Mouse (Mus musculus) lung, postnatal 4 days (tissue): ENCODE data around the gene Prps1l3.
"Not testable (repeated sequence)": the region's sequence is repeated elsewhere in the genome, so short reads cannot be mapped to it uniquely, and the experiment has no call there.

Source experiments
- DNase-seq, 2 experiments: peaks; one replicate each; pipeline ENCODE4 v3.0.0; 2021

Prps1l3 gene

GRCm38 (mm10) chr12:57230192-57230706 is at the start of gene Prps1l3, which contains the start of gene Mipol1:
Gene Prps1l3 (plus strand): TSS chr12:57230412.
Gene Mipol1 (plus strand): TSS chr12:57230427.
- DNase-seq, result peak; percentile 88 to 93

- DNase-seq, result no peak
These were observed 45.6 kb upstream of the Prps1l3 start for GRCm38 (mm10) chr12:57184401-57185147.

- DNase-seq, result no peak
These were observed 44.7 kb upstream of the Prps1l3 start for GRCm38 (mm10) chr12:57185475-57185874.

- no peak for DNase-seq
These were observed 44.1 kb upstream of the Prps1l3 start for GRCm38 (mm10) chr12:57186126-57186525.

- no peak for DNase-seq
These were observed 43.2 kb upstream of the Prps1l3 start for GRCm38 (mm10) chr12:57187032-57187431.

- peak in 1 of 2 experiments; percentile 6 for DNase-seq
These were observed 35.6 kb upstream of the Prps1l3 start for GRCm38 (mm10) chr12:57194609-57195008.

- DNase-seq, result no peak
These were observed 34.0 kb upstream of the Prps1l3 start for GRCm38 (mm10) chr12:57196286-57196607.

GRCm38 (mm10) chr12:57196608-57197362 is 33.4 kb upstream of the Prps1l3 start:
- DNase-seq, result peak; percentile 30 to 36

GRCm38 (mm10) chr12:57197363-57198026 is 32.7 kb upstream of the Prps1l3 start, which contains the start of gene Slc25a21:
Gene Slc25a21 (minus strand): TSS chr12:57197472.
- no peak for DNase-seq

- DNase-seq, result no peak
These were observed 31.9 kb upstream of the Prps1l3 start for GRCm38 (mm10) chr12:57198269-57198668.

- no peak for DNase-seq
These were observed 30.8 kb upstream of the Prps1l3 start for GRCm38 (mm10) chr12:57199427-57199826.

GRCm38 (mm10) chr12:57201901-57202300 is 28.3 kb upstream of the Prps1l3 start:
- DNase-seq, result no peak

GRCm38 (mm10) chr12:57204276-57204851 is 25.8 kb upstream of the Prps1l3 start:
- DNase-seq, result no peak

- DNase-seq, result peak; percentile 65 to 69
These were observed 18.6 kb upstream of the Prps1l3 start for GRCm38 (mm10) chr12:57211353-57212311.

- not testable (repeated sequence) for DNase-seq
These were observed 17.7 kb upstream of the Prps1l3 start for GRCm38 (mm10) chr12:57212463-57212862.

GRCm38 (mm10) chr12:57226411-57226810 is 3.8 kb upstream of the Prps1l3 start:
- DNase-seq, result no peak

GRCm38 (mm10) chr12:57227776-57228175 is 2.4 kb upstream of the Prps1l3 start:
- no peak for DNase-seq

- DNase-seq, result no peak
These were observed 509 bp upstream of the Prps1l3 start for GRCm38 (mm10) chr12:57229703-57230102.

GRCm38 (mm10) chr12:57231085-57231875 is 1.1 kb downstream of the Prps1l3 start:
- peak; percentile 20 to 27 for DNase-seq

- no peak for DNase-seq
These were observed 3.2 kb downstream of the Prps1l3 start for GRCm38 (mm10) chr12:57233386-57233785.
